Mouse (Mus musculus) neutrophil, adult 5-6 weeks (primary cell): Measurements from ENCODE around the gene Olfr1136. TPM values are rescaled to one million over a fixed set of nuclear protein-coding genes. Genes with fewer than 3 reads are reported as not detected.

ENCODE experiments used
- ATAC-seq: fragments of 151-379, 151-347 bp; 2 replicates; pipeline ENCODE4 v1.8.0; 2017; ENCODE audit warnings: mild to moderate bottlenecking, moderate TSS enrichment; ENCODE audit not compliant: insufficient number of reproducible peaks, poor library complexity, low FRiP score, severe bottlenecking; ENCODE audit errors: extremely low read depth
- total RNA-seq: library from RNA; stranded (forward); fragments of 200-1000 nt; gene quantifications from 2 replicates; pipeline ENCODE4 v1.2.3, GENCODE M21; 2017

Gene Olfr1136
- not detected in 2 replicates for total RNA-seq

GRCm38 (mm10) chr2:87693847-87694246 is at the start of gene Olfr1136:
Gene Olfr1136 (minus strand): TSS chr2:87693947.
- ATAC-seq = no peak

DNA sequence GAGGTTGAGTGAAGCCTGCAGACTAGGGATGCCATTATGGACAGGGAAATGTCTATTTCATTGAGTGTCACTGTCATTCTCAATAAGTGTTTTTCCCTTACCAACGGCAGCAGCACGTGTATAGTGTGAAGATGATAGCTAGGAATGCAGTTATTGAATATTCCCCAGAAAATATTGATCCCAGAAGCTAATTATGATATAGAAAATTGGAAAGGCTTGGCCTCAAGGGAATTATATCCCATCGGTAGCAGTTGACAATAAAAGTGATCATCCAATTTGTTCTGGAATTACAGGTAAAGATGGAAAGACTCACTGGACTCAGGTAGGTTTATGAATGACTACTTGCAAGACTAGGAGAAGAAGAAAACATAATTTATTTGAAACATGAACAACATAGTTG is 49.7 kb upstream of the Olfr1136 start, which contains the start of gene Olfr1140:
Gene Olfr1140, plus strand, starts transcription at position 301 of the 400 bp plus-strand sequence.
- ATAC-seq = no peak

DNA sequence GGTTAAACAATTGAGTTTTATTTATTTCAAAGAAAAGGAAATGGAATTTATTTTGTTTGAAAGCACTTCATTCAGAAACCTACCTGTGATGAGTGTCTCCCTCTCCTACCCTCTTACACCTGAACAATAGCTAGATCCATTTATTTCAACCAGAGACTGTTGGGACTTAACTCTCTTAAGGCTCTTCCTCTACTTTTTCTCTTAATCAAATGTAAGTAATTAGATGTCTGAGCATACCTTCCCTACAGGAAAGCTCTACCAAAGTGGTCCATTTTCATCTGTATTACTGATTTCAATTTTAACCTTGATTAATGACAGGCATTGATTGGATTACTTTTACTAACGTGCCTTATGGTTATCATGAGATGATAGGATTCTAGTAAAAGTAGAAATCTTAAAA is 46.1 kb upstream of the Olfr1136 start, which contains the start of gene Olfr1138:
Gene Olfr1138, minus strand, starts transcription at position 101 of the 400 bp plus-strand sequence.
- ATAC-seq = no peak

DNA sequence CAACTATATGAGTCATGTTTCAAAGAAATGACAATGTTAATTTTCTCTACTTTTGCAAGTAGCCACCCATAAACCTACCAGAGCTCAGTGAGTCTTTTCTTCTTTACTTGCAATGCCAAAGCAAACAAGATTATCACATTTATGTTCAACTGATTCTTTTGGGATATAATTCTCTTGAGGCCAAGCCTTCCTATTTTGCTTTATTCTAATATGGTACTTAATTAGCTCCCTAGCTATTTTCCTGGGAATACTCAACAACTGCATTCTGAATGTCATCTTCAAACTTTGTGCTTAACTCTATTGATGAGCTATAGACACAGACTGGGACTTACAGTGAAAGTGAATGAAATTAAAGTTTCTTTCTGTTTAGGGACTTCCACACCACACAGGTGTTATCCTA is 19.3 kb upstream of the Olfr1136 start, which contains the start of gene Olfr1137:
Gene Olfr1137, minus strand, starts transcription at position 101 of the 400 bp plus-strand sequence.
- ATAC-seq = no peak

DNA sequence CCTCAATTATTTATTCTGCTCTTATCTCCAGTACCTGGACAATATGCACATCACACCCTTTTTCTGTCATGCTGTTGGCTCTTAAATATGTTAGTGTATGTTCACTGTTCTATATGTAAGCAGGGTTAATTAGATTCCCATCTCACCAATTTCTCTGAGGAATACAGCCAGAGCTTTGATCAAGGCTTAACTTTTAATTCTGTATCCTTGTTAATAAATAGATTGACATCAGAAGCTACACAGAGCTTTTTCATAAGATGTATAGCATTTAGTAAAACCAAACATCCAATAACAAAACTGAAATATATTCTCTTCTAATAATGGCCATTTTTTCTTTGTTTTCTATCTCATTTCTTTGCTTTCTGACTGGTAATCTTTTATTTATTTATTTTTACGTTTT is 20.2 kb downstream of the Olfr1136 start, which contains the start of gene Olfr1135:
Gene Olfr1135, minus strand, starts transcription at position 101 of the 400 bp plus-strand sequence.
- ATAC-seq = no peak

DNA sequence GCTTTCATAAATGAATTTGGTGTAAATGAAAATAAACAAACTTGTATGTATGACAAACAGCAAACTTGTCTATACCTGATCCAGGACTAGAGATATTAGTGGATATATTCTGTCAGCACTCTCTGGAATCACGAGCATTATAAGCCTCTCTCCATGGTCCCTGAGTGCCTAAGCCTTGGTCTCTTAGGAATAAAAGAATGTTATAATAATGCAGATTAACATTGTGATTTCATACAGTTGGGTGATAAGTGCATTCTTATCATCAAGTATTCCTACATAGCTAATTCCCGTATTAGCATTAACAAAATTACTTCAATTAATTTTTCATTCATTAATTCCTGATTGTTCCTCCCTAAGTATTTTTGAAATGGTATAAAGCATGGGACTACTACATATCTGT is 35.4 kb downstream of the Olfr1136 start, which contains the start of gene Olfr1134:
Gene Olfr1134, minus strand, starts transcription at position 101 of the 400 bp plus-strand sequence.
- no peak for ATAC-seq

DNA sequence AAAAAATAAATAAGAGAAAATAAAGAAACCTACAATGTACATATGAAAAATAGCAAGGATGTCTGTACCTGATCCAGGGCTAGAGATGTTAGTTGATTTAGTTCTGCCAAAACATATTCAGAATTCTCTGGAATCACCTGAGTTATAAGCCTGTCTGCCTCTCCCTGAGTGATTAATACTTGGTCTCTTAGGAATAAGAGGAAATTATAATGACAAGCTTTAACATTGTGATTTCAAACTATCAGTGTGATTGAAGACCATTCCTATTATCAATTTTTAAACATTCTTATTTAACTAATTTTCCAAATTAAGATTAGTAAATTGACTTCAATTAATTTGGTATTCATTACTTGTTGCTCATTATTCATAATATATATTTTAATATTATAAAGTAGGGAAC is 46.5 kb downstream of the Olfr1136 start, which contains the start of gene Olfr1133:
Gene Olfr1133, minus strand, starts transcription at position 101 of the 400 bp plus-strand sequence.
- no peak for ATAC-seq

Other genes starting within 250 kb of the Olfr1136 start
- not detected in 2 replicates for gene Olfr1126, start 240.0 kb downstream of the Olfr1136 start, total RNA-seq
- gene Pramel7, start 196.9 kb downstream of the Olfr1136 start, total RNA-seq = not detected in 2 replicates
- not detected in 2 replicates for gene Pramel6, start 187.4 kb downstream of the Olfr1136 start, total RNA-seq
- not detected in 2 replicates for gene Olfr153, start 162.2 kb downstream of the Olfr1136 start, total RNA-seq
- gene Olfr1128, start 148.4 kb downstream of the Olfr1136 start, total RNA-seq = not detected in 2 replicates
- gene Olfr1129, start 120.0 kb downstream of the Olfr1136 start, total RNA-seq = not detected in 2 replicates
- gene Olfr1130, start 87.7 kb downstream of the Olfr1136 start, total RNA-seq = not detected in 2 replicates
- 0.49 TPM in 1 of 2 replicates, not detected in the other for gene Olfr1131, start 66.8 kb downstream of the Olfr1136 start, total RNA-seq
- gene Olfr1132, start 56.4 kb downstream of the Olfr1136 start, total RNA-seq = 0.12 TPM in 1 of 2 replicates, not detected in the other
- gene Olfr1133, start 46.6 kb downstream of the Olfr1136 start, total RNA-seq = not detected in 2 replicates
- not detected in 2 replicates for gene Olfr1134, start 35.5 kb downstream of the Olfr1136 start, total RNA-seq
- gene Olfr1135, start 20.3 kb downstream of the Olfr1136 start, total RNA-seq = not detected in 2 replicates
- not detected in 2 replicates for gene Olfr1137, start 19.2 kb upstream of the Olfr1136 start, total RNA-seq
- gene Olfr1138, start 46.0 kb upstream of the Olfr1136 start, total RNA-seq = not detected in 2 replicates
- gene Olfr1140, start 49.8 kb upstream of the Olfr1136 start, total RNA-seq = not detected in 2 replicates
- gene Olfr1141, start 60.0 kb upstream of the Olfr1136 start, total RNA-seq = not detected in 2 replicates
- gene Olfr152, start 85.5 kb upstream of the Olfr1136 start, total RNA-seq = not detected in 2 replicates
- not detected in 2 replicates for gene Olfr1143, start 106.6 kb upstream of the Olfr1136 start, total RNA-seq
- gene Olfr1145, start 115.9 kb upstream of the Olfr1136 start, total RNA-seq = not detected in 2 replicates
- gene Olfr1148, start 136.6 kb upstream of the Olfr1136 start, total RNA-seq = not detected in 2 replicates
- gene Olfr1150-ps1, start 150.0 kb upstream of the Olfr1136 start, total RNA-seq = not detected in 2 replicates
- not detected in 2 replicates for gene Olfr1151, start 161.9 kb upstream of the Olfr1136 start, total RNA-seq
- not detected in 2 replicates for gene Olfr1152, start 172.5 kb upstream of the Olfr1136 start, total RNA-seq
- gene Olfr1153, start 201.0 kb upstream of the Olfr1136 start, total RNA-seq = not detected in 2 replicates
- not detected in 2 replicates for gene Olfr1154, start 211.2 kb upstream of the Olfr1136 start, total RNA-seq